Mouse (Mus musculus): ENCODE data around the gene Acsl1. TPM values are rescaled to one million over a fixed set of nuclear protein-coding genes. Genes with fewer than 3 reads are reported as not detected.

Gene Acsl1
- polyA plus RNA-seq, 1 experiment = 51.1 TPM

- H3K4me1 ChIP-seq (ENCODE audit: control insufficient read depth, insufficient read depth, low read length) = peaks cover 28% of the 10 kb centered on the region
- no peak overlapping the region for H3K27ac ChIP-seq (ENCODE audit: insufficient read depth, low read length)
- no peaks in the 10 kb centered on the region for H3K27me3 ChIP-seq (ENCODE audit: control insufficient read depth, insufficient read depth, low read length)
- no peak for TF ChIP-seq POLR2A (IDR thresholded peaks at IDR 0.05; ENCODE audit: borderline replicate concordance, insufficient read depth, low read length)
- TF ChIP-seq CTCF (IDR thresholded peaks at IDR 0.05; ENCODE audit: borderline replicate concordance, insufficient read depth, low read depth, low read length) = no peak
- DNase-seq = no peak
- no peak overlapping the region for H3K4me3 ChIP-seq (replicated peaks; ENCODE audit: insufficient read depth, low read depth, low read length)
- 96% methylated on average over 8 of the region's 8 CpGs for WGBS
Observed at GRCm38 (mm10) chr8:46484931-46485463, 14.2 kb downstream of the Acsl1 start.

GRCm38 (mm10) chr8:46488085-46488561 lies 17.3 kb downstream of the Acsl1 start:
- no peak for DNase-seq
- peaks cover 17% of the 10 kb centered on the region for H3K4me1 ChIP-seq (ENCODE audit: control insufficient read depth, insufficient read depth, low read length)
- TF ChIP-seq POLR2A (IDR thresholded peaks at IDR 0.05; ENCODE audit: borderline replicate concordance, insufficient read depth, low read length) = no peak
- no peak for TF ChIP-seq CTCF (IDR thresholded peaks at IDR 0.05; ENCODE audit: borderline replicate concordance, insufficient read depth, low read depth, low read length)
- H3K4me3 ChIP-seq (replicated peaks; ENCODE audit: insufficient read depth, low read depth, low read length) = no peak overlapping the region
- H3K27ac ChIP-seq (ENCODE audit: insufficient read depth, low read length) = no peak overlapping the region
- H3K27me3 ChIP-seq (ENCODE audit: control insufficient read depth, insufficient read depth, low read length) = no peaks in the 10 kb centered on the region
- WGBS = 31% methylated on average over 7 of the region's 7 CpGs

GRCm38 (mm10) chr8:46489196-46489595 lies 18.4 kb downstream of the Acsl1 start:
- Histone ChIP-seq H3K27ac (ENCODE audit: insufficient read depth, low read length) (no peak overlapping the region), H3K4me1 (ENCODE audit: control insufficient read depth, insufficient read depth, low read length) (peaks cover 17% of the 10 kb centered on the region), H3K27me3 (ENCODE audit: control insufficient read depth, insufficient read depth, low read length) (no peaks in the 10 kb centered on the region), H3K4me3 (replicated peaks; ENCODE audit: insufficient read depth, low read depth, low read length) (no peak overlapping the region)
- 46% methylated on average over 1 of the region's 1 CpGs for WGBS
- DNase-seq = no peak
- TF ChIP-seq POLR2A (IDR thresholded peaks at IDR 0.05; ENCODE audit: borderline replicate concordance, insufficient read depth, low read length) (no peak), CTCF (IDR thresholded peaks at IDR 0.05; ENCODE audit: borderline replicate concordance, insufficient read depth, low read depth, low read length) (no peak)

- no peak for TF ChIP-seq CTCF (IDR thresholded peaks at IDR 0.05; ENCODE audit: borderline replicate concordance, insufficient read depth, low read depth, low read length)
- no peak for TF ChIP-seq POLR2A (IDR thresholded peaks at IDR 0.05; ENCODE audit: borderline replicate concordance, insufficient read depth, low read length)
- Histone ChIP-seq H3K27me3 (ENCODE audit: control insufficient read depth, insufficient read depth, low read length) (no peaks in the 10 kb centered on the region), H3K4me1 (ENCODE audit: control insufficient read depth, insufficient read depth, low read length) (peaks cover 14% of the 10 kb centered on the region), H3K27ac (ENCODE audit: insufficient read depth, low read length) (no peak overlapping the region), H3K4me3 (replicated peaks; ENCODE audit: insufficient read depth, low read depth, low read length) (no peak overlapping the region)
- 77% methylated on average over 8 of the region's 8 CpGs for WGBS
- DNase-seq = no peak
Observed at GRCm38 (mm10) chr8:46490250-46490649, 19.4 kb downstream of the Acsl1 start.

DNA sequence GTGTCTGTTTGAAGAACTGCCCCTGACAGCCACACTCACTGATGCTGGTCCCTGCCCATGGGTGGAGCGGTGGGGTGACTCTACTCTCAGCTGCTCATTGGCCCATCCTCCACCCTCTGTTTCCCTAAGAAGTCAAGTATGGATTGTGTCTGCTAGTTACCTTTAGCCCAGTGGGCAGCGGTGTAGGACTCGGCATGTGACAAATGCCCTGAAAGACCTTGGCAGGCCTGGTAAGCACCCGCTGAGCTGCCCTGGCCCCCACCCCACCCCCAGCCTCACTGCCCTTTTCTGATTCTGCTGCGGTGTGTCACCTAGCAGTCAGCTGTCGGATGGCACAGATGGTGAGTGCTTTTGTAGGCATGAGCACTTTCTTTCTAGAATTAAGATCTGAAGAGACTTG lies 20.0 kb downstream of the Acsl1 start:
- no peak overlapping the region for H3K4me3 ChIP-seq (replicated peaks; ENCODE audit: insufficient read depth, low read depth, low read length)
- 18% methylated on average over 6 of the region's 6 CpGs for WGBS
- no peak overlapping the region for H3K27ac ChIP-seq (ENCODE audit: insufficient read depth, low read length)
- no peak for DNase-seq
- H3K4me1 ChIP-seq (ENCODE audit: control insufficient read depth, insufficient read depth, low read length) = peaks cover 14% of the 10 kb centered on the region
- TF ChIP-seq POLR2A (IDR thresholded peaks at IDR 0.05; ENCODE audit: borderline replicate concordance, insufficient read depth, low read length) (no peak), CTCF (IDR thresholded peaks at IDR 0.05; ENCODE audit: borderline replicate concordance, insufficient read depth, low read depth, low read length) (no peak)
- H3K27me3 ChIP-seq (ENCODE audit: control insufficient read depth, insufficient read depth, low read length) = no peaks in the 10 kb centered on the region

- Histone ChIP-seq H3K27me3 (ENCODE audit: control insufficient read depth, insufficient read depth, low read length) (no peaks in the 10 kb centered on the region), H3K27ac (ENCODE audit: insufficient read depth, low read length) (no peak overlapping the region), H3K4me1 (ENCODE audit: control insufficient read depth, insufficient read depth, low read length) (peaks cover 9% of the 10 kb centered on the region), H3K4me3 (replicated peaks; ENCODE audit: insufficient read depth, low read depth, low read length) (no peak overlapping the region)
- WGBS = 89% methylated on average over 11 of the region's 11 CpGs
- TF ChIP-seq POLR2A (IDR thresholded peaks at IDR 0.05; ENCODE audit: borderline replicate concordance, insufficient read depth, low read length) = no peak
- no peak for TF ChIP-seq CTCF (IDR thresholded peaks at IDR 0.05; ENCODE audit: borderline replicate concordance, insufficient read depth, low read depth, low read length)
- no peak for DNase-seq
Observed at GRCm38 (mm10) chr8:46493495-46494170, 22.8 kb downstream of the Acsl1 start.

- 93% methylated on average over 6 of the region's 6 CpGs for WGBS
- no peak for TF ChIP-seq CTCF (IDR thresholded peaks at IDR 0.05; ENCODE audit: borderline replicate concordance, insufficient read depth, low read depth, low read length)
- no peak for TF ChIP-seq POLR2A (IDR thresholded peaks at IDR 0.05; ENCODE audit: borderline replicate concordance, insufficient read depth, low read length)
- Histone ChIP-seq H3K4me1 (ENCODE audit: control insufficient read depth, insufficient read depth, low read length) (peaks cover 11% of the 10 kb centered on the region), H3K27ac (ENCODE audit: insufficient read depth, low read length) (no peak overlapping the region), H3K4me3 (replicated peaks; ENCODE audit: insufficient read depth, low read depth, low read length) (no peak overlapping the region), H3K27me3 (ENCODE audit: control insufficient read depth, insufficient read depth, low read length) (no peaks in the 10 kb centered on the region)
- DNase-seq = no peak
Observed at GRCm38 (mm10) chr8:46496852-46497251, 26.0 kb downstream of the Acsl1 start.
